Mouse (Mus musculus) lung, postnatal 0 days (tissue): Measurements from ENCODE around the gene Fzd9. TPM values are rescaled to one million over a fixed set of nuclear protein-coding genes. Genes with fewer than 3 reads are reported as not detected.
"Not testable (repeated sequence)": the region's sequence is repeated elsewhere in the genome, so short reads cannot be mapped to it uniquely, and the experiment has no call there.

ENCODE experiments used
- ATAC-seq: fragments of 200-750 bp; cut with Nextera tagmentation; 2 replicates; pipeline ENCODE4 v1.8.0; 2017; ENCODE audit warnings: moderate library complexity
- DNase-seq: peaks from one replicate; pipeline ENCODE4 v3.0.0-alpha.2; 2016; ENCODE audit warnings: low spot score
- H3K27ac ChIP-seq: fragments of 300-500 bp; sonication (generic); 2 replicates; pipeline ENCODE4 v1.5.1; 2014; ENCODE audit warnings: antibody characterized with exemption, mild to moderate bottlenecking, low read length, mixed read lengths
- H3K27me3 ChIP-seq: fragments of 300-500 bp; sonication (generic); replicated peaks from 2 replicates; pipeline ENCODE4 v1.6.1; 2014; ENCODE audit warnings: low read length, mixed read lengths; ENCODE audit not compliant: insufficient read depth
- H3K36me3 ChIP-seq: fragments of 300-500 bp; sonication (generic); 2 replicates; pipeline ENCODE4 v1.6.1; 2014; ENCODE audit warnings: low read length, mixed read lengths; ENCODE audit not compliant: insufficient read depth
- H3K4me1 ChIP-seq: fragments of 300-500 bp; sonication (generic); 2 replicates; pipeline ENCODE4 v1.6.1; 2014; ENCODE audit warnings: antibody characterized with exemption, low read depth, low read length, mixed read lengths; ENCODE audit not compliant: insufficient read depth
- H3K4me2 ChIP-seq: fragments of 300-500 bp; sonication (generic); replicated peaks from 2 replicates; pipeline ENCODE4 v1.6.1; 2014; ENCODE audit warnings: low read depth, mild to moderate bottlenecking, low read length, moderate library complexity, mixed read lengths
- H3K4me3 ChIP-seq: fragments of 300-500 bp; sonication (generic); 2 replicates; pipeline ENCODE4 v1.5.1; 2014; ENCODE audit warnings: low read depth, low read length
- H3K9ac ChIP-seq: fragments of 300-500 bp; sonication (generic); replicated peaks from 2 replicates; pipeline ENCODE4 v1.6.1; 2014; ENCODE audit warnings: low read depth, mild to moderate bottlenecking
- H3K9me3 ChIP-seq: fragments of 300-500 bp; sonication (generic); 2 replicates; pipeline ENCODE4 v1.6.1; 2016; ENCODE audit warnings: low read length, mixed read lengths
- CTCF ChIP-seq: IDR thresholded peaks from 2 replicates; pipeline ENCODE4 v1.5.1; 2016; ENCODE audit warnings: antibody characterized with exemption, mild to moderate bottlenecking
- EP300 ChIP-seq: IDR thresholded peaks from 2 replicates; pipeline ENCODE4 v1.6.1; 2016; ENCODE audit warnings: antibody characterized with exemption, mild to moderate bottlenecking, control low read depth
- WGBS: fragments of 180-500 bp; shearing (Covaris S2); extraction: QIAGEN DNeasy Blood & Tissue Kit; methylation state at CpG from one replicate; pipeline ENCODE4 v1.1.7; 2014; 5-methylcytosine and 5-hydroxymethylcytosine counted together
- polyA plus RNA-seq: library from polyadenylated mRNA; unstranded; fragments of >200 nt; fragmentation: Nextera tagmentation; extraction: Ambion mirVana; gene quantifications from 2 replicates; pipeline ENCODE4 v1.2.1, GENCODE M21; 2015

Fzd9 gene
- polyA plus RNA-seq, 1 experiment from 2014 or later, result 0.33 TPM

DNA sequence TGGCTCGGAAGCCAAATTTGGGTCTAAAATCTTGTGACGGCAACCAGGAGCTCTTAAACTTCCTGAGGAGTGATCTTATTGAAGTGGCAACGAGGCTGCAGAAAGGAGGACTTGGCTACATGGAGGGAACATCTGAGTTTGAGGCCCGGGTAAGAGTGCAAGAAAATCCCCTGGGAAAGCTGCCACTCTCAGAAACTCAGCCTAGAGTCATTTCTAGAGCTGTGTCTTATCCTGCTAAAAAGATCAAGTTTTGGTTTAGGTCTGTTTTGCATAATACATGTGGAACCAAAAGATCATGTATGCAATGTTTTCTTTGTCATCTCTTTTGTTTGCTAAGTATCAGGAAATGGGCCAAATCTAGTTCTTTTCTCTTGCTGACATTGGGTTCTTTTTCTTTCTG, 20.8 kb downstream of the Fzd9 start:
- TF ChIP-seq CTCF (no peak), EP300 (no peak)
- Histone ChIP-seq H3K9ac (no peak overlapping the region), H3K27ac (no peak overlapping the region), H3K4me2 (no peak overlapping the region), H3K27me3 (no peaks in the 10 kb centered on the region), H3K4me1 (no peaks in the 10 kb centered on the region), H3K36me3 (peaks cover 55% of the 10 kb centered on the region), H3K9me3 (no peaks in the 10 kb centered on the region), H3K4me3 (no peak overlapping the region)
- no peak for ATAC-seq
- WGBS, result 89% methylated on average over 4 of the region's 4 CpGs
- no peak for DNase-seq

DNA sequence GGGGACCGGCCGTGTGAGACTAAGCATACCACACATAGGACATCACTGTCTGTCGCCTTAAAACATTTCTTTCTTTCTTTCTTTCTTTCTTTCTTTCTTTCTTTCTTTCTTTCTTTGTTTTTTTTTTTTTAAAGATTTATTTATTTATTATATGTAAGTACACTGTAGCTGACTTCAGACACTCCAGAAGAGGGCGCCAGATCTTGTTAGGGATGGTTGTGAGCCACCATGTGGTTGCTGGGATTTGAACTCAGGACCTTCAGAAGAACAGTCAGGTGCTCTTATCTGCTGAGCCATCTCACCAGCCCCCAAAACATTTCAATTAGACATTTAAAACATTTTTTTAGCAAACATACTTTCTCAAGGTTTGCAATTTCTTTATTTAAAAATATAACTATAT, 25.2 kb downstream of the Fzd9 start:
- H3K9me3 ChIP-seq, ATAC-seq, H3K27ac ChIP-seq, H3K9ac ChIP-seq, H3K4me1 ChIP-seq, H3K27me3 ChIP-seq, DNase-seq, H3K4me3 ChIP-seq, H3K4me2 ChIP-seq: not testable (repeated sequence)
- WGBS, result 95% methylated on average over 4 of the region's 4 CpGs
- peaks cover 42% of the 10 kb centered on the region for H3K36me3 ChIP-seq

DNA sequence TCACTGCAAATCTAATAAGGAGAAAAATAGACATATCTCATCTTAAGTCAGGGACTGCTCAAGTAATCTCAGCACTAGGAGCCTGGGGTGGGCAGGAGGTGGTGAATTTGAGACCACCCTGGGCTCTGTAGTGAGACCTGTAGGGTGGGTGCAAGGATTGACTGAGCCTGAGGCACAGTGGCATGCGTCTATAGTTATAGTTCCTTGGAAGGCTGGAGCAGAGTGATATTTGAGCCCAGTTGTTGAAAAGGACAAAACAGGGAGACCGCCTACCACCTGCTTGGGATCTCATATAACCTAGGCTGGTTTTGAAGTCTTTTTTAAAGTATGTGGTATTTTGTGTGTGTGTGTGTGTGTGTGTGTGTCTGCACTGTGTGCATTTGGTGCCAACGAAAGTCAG, 26.9 kb downstream of the Fzd9 start:
- Histone ChIP-seq H3K36me3 (peaks cover 37% of the 10 kb centered on the region), H3K9ac (no peak overlapping the region), H3K27me3 (no peaks in the 10 kb centered on the region), H3K4me1 (no peaks in the 10 kb centered on the region), H3K9me3 (no peaks in the 10 kb centered on the region), H3K4me3 (no peak overlapping the region), H3K4me2 (no peak overlapping the region), H3K27ac (no peak overlapping the region)
- DNase-seq, result no peak
- no peak for TF ChIP-seq CTCF
- TF ChIP-seq EP300, result no peak
- WGBS, result 94% methylated on average over 3 of the region's 3 CpGs
- no peak for ATAC-seq

DNA sequence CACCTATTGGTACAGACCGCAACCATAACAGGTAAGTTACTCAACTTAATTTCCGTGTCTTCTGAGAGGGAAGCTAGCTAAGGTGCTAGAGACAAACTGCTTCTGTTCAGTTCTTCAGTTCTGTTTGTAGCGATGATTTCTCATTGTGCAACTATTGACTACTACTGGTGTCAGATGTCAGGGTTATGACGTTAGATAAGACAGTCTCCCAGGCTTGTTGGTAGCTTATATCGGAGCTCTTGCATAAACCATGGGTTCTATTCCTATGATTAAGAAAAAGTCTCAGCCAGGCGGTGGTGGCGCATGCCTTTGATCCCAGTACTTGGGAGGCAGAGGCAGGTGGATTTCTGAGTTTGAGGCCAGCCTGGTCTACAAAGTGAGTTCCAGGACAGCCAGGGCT, 29.0 kb downstream of the Fzd9 start:
- Histone ChIP-seq H3K9me3 (no peaks in the 10 kb centered on the region), H3K27ac (no peak overlapping the region), H3K27me3 (no peaks in the 10 kb centered on the region), H3K4me2 (no peak overlapping the region), H3K9ac (no peak overlapping the region), H3K36me3 (peaks cover 29% of the 10 kb centered on the region), H3K4me3 (no peak overlapping the region), H3K4me1 (no peaks in the 10 kb centered on the region)
- no peak for TF ChIP-seq EP300
- TF ChIP-seq CTCF, result no peak
- ATAC-seq, result no peak
- DNase-seq, result no peak
- 84% methylated on average over 7 of the region's 7 CpGs for WGBS

DNA sequence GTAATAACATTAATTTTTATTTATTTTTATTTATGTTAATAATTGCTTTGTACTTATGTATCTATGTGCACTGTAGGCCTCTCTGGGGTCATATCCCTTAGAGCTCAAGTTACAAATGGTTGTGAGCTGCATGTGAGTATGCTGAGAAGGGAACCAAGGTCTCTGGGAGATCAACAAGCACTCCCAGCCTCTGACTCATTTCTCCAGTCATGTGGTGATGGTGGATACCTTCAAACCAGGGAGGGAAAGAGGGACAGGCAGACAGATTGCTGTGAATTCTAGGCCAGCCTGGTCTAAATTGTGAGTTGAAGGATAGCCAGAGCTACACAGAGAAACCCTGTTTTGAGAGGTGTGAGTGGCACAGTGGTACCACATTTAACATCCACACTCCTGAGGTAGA, 30.1 kb downstream of the Fzd9 start:
- no peak overlapping the region for H3K27ac ChIP-seq
- no peak overlapping the region for H3K9ac ChIP-seq
- no peaks in the 10 kb centered on the region for H3K9me3 ChIP-seq
- no peak overlapping the region for H3K4me3 ChIP-seq
- no peak overlapping the region for H3K4me2 ChIP-seq
- no peaks in the 10 kb centered on the region for H3K27me3 ChIP-seq
- TF ChIP-seq EP300 (no peak), CTCF (no peak)
- peaks cover 26% of the 10 kb centered on the region; the same call in 1 of the 2 replicates for H3K36me3 ChIP-seq
- DNase-seq (no peak), ATAC-seq (no peak)
- no peaks in the 10 kb centered on the region for H3K4me1 ChIP-seq

DNA sequence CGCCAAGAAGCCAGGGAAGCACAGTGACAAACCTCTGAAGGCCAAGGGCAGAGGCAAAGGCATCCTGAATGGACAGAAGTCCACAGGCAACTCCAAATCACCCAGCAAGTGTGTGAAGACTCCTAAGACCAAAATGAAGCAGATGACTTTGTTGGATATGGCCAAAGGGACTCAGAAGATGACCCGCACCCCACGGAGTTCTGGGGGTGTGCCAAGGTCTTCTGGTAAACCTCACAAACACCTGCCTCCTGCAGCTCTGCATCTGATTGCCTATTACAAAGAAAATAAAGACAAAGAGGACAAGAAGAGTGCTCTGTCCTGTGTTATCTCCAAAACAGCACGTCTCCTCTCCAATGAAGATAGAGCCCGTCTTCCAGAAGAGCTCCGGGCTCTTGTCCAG, 34.2 kb downstream of the Fzd9 start:
- TF ChIP-seq CTCF (no peak), EP300 (no peak)
- DNase-seq (no peak), ATAC-seq (no peak)
- Histone ChIP-seq H3K9ac (no peak overlapping the region), H3K9me3 (no peaks in the 10 kb centered on the region), H3K27me3 (no peaks in the 10 kb centered on the region), H3K4me3 (no peak overlapping the region), H3K4me1 (no peaks in the 10 kb centered on the region), H3K4me2 (no peak overlapping the region), H3K27ac (no peak overlapping the region), H3K36me3 (peaks cover 21% of the 10 kb centered on the region)
- 88% methylated on average over 6 of the region's 6 CpGs for WGBS

DNA sequence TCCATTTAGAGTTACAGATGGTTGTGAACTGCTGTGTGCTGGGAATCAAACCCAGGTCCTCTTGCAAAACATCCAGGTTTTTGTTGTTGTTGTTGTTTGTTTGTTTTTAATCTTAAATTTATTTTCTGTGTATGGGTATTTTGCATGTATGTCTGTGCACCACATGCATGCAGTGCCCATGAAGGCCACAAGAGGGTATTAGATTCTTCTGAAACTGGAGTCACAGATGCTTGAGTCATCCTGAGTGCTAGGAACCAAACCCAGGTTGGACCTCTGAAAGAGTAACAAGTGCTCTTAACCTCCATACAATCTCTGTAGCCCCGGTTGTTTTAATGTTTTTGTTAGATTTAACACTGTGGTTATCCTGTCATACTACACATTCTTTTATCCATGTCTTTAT, 42.8 kb downstream of the Fzd9 start:
- Histone ChIP-seq H3K27ac (no peak overlapping the region), H3K9ac (no peak overlapping the region), H3K27me3 (no peaks in the 10 kb centered on the region), H3K4me2 (no peak overlapping the region), H3K4me3 (no peak overlapping the region), H3K4me1 (no peaks in the 10 kb centered on the region), H3K36me3 (peaks cover 41% of the 10 kb centered on the region), H3K9me3 (no peaks in the 10 kb centered on the region)
- 81% methylated on average over 1 of the region's 1 CpGs for WGBS
- ATAC-seq (no peak), DNase-seq (no peak)
- TF ChIP-seq CTCF (peak; percentile 51), EP300 (no peak)
